Mouse (Mus musculus) stomach, embryonic 15.5 days (tissue): ENCODE measurements around the gene Cyp4a10. TPM values are rescaled to one million over a fixed set of nuclear protein-coding genes. Genes with fewer than 3 reads are reported as not detected.
"Not testable (repeated sequence)": the region's sequence is repeated elsewhere in the genome, so short reads cannot be mapped to it uniquely, and the experiment has no call there.

Experiments
- ATAC-seq: fragments of 200-750 bp; cut with Nextera tagmentation; 2 replicates; pipeline ENCODE4 v1.8.0; 2017; ENCODE audit warnings: low read depth, moderate number of reproducible peaks, moderate TSS enrichment; ENCODE audit not compliant: insufficient read depth, low FRiP score
- H3K27ac ChIP-seq: fragments of 300-500 bp; sonication (generic); 2 replicates; pipeline ENCODE4 v1.5.1; 2015; ENCODE audit warnings: mild to moderate bottlenecking, inconsistent platforms
- H3K27me3 ChIP-seq: fragments of 300-500 bp; sonication (generic); replicated peaks from 2 replicates; pipeline ENCODE4 v1.6.1; 2015; ENCODE audit warnings: inconsistent platforms
- H3K36me3 ChIP-seq: fragments of 300-500 bp; sonication (generic); 2 replicates; pipeline ENCODE4 v1.6.1; 2015; ENCODE audit warnings: inconsistent platforms
- H3K4me1 ChIP-seq: fragments of 300-500 bp; sonication (generic); 2 replicates; pipeline ENCODE4 v1.6.1; 2015; ENCODE audit warnings: inconsistent platforms
- H3K4me2 ChIP-seq: fragments of 300-500 bp; sonication (generic); 2 replicates; pipeline ENCODE4 v1.6.1; 2015; ENCODE audit warnings: mild to moderate bottlenecking, inconsistent platforms
- H3K4me3 ChIP-seq: fragments of 300-500 bp; sonication (generic); replicated peaks from 2 replicates; pipeline ENCODE4 v1.5.1; 2015; ENCODE audit warnings: inconsistent platforms
- H3K9ac ChIP-seq: fragments of 300-500 bp; sonication (generic); 2 replicates; pipeline ENCODE4 v1.6.1; 2015; ENCODE audit warnings: inconsistent platforms
- H3K9me3 ChIP-seq: fragments of 300-500 bp; sonication (generic); 2 replicates; pipeline ENCODE4 v1.6.1; 2016; ENCODE audit warnings: inconsistent platforms
- WGBS: fragments of 180-500 bp; shearing (Covaris S2); methylation state at CpG from one replicate; pipeline ENCODE4 v1.1.7; 2015; 5-methylcytosine and 5-hydroxymethylcytosine counted together
- polyA plus RNA-seq: library from polyadenylated mRNA; unstranded; fragments of >200 nt; fragmentation: Nextera tagmentation; extraction: Ambion mirVana; gene quantifications from 2 replicates; pipeline ENCODE4 v1.2.1, GENCODE M21; 2015

Cyp4a10 gene
- 0.08 TPM in 1 of 2 replicates, not detected in the other for polyA plus RNA-seq

DNA sequence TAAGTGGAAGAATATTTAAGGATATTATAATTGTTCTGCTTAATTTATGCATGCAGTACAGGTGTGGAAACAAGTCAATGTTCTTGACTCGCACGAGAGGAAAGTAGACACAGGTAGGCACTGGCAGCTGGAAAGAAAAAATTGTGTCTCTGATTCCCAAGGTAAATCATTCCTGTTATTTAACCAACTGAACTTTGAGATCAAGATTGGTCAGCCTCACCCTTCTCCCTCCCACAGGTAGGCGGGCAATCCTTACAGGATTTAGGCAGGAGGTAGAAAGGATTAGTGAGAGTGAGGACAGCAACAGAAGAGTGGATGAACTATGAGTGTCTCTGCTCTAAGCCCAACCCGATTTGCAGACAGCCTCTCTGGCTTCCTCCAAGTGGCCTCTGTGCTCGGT, at the start of gene Cyp4a10:
Gene Cyp4a10, plus strand, starts transcription at position 265 of the 400 bp plus-strand sequence.
- not testable (repeated sequence) for H3K36me3 ChIP-seq, ATAC-seq, H3K27me3 ChIP-seq, H3K9ac ChIP-seq, H3K4me1 ChIP-seq, H3K4me2 ChIP-seq, H3K27ac ChIP-seq, H3K9me3 ChIP-seq, H3K4me3 ChIP-seq
- WGBS: 77% methylated on average over 5 of the region's 5 CpGs

DNA sequence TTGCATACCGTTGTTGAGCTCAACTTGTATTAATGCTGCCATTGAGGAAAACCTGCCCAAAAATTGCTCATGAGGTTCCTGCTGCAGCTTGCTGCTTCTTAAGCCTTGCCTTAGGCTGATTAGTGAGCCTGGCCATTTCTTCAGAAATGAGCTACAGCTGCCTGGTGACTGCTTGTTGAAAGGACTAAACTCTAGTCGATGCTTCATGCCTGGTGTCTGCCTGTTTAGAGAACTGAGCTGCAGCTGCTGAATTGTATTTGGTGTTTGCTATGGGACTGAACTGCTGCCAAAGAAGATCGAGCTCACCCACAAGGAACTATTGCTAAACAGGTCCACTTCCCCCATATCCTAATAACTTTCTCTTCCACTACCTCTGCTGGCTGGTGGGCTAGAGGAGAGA, 44.5 kb upstream of the Cyp4a10 start:
- not testable (repeated sequence) for H3K27ac ChIP-seq, H3K4me2 ChIP-seq, H3K36me3 ChIP-seq, H3K9me3 ChIP-seq, H3K4me1 ChIP-seq, H3K9ac ChIP-seq, H3K4me3 ChIP-seq, ATAC-seq, H3K27me3 ChIP-seq
- WGBS: 66% methylated on average over 3 of the region's 3 CpGs

DNA sequence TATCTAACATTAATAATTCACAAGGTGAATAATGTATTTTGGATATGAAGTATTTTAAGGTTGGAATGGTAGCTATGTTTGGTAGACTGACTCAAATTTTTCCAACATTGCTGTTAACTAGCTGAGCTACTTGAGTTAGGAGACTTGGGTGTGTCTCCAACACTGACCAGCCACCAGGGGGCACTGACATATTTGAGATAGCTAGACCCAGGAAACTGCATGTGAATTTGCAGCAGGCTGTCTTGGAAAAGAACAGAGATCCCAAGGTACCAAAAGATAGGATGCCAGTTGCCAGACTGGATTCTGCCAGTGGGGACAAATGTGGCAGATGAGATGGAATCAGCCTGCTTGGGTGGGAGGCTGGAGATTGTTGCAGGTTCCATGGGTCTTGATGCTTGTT, 42.0 kb upstream of the Cyp4a10 start:
- ATAC-seq, H3K27me3 ChIP-seq, H3K9me3 ChIP-seq, H3K4me3 ChIP-seq, H3K9ac ChIP-seq, H3K36me3 ChIP-seq, H3K27ac ChIP-seq, H3K4me1 ChIP-seq, H3K4me2 ChIP-seq: not testable (repeated sequence)

DNA sequence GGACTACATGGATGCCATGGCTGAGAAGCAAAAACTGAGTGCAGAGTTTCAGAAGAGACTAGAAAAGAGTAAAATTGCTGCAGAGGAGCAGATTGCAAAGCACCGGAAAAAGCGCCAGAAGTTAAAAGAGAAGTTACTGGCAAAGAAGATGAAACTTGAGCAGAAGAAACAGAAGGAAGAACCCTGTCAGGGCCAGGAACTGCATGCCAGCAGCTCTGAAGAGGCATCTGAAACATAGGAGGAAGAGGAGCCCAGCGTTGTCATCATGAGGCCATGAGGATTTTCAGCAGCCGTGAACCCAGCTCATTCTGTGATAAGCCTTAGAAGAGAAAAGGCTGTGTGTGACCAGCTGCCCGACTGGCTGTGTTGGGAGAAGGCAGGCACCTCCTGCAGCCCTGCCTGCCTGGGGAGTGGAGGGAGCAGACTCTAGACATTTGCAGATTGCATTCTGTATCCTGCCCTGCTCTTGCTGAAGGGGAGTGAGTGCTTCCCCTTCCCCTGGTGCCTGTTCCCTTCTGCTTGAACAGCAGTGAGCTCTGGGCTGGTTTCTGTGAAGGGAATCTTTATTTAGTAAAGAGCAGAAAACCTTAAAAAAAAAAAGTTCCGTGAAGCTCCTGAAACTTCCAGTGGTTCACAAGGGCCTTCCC, 36.9 kb upstream of the Cyp4a10 start:
- H3K4me2 ChIP-seq: no peak overlapping the region
- 68% methylated on average over 6 of the region's 6 CpGs for WGBS
- no peak for ATAC-seq

DNA sequence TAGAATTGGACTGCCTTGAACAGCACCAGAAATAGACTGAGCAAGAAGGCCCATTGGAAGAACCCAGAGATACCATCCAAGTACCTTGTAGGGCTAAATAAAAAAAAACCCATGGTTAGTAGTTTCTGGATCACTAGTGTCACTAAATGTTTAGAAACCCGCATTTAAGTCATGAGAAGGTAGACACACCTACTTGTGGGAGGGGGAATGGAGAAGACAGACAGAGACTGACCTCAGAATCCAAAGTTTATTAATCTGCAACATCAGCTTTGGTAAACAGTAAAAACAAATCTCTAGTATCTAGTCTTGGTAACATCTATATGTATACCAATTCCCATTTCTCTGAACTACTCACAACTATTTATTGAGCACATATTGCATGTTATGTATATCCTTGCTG, 22.1 kb upstream of the Cyp4a10 start, which contains the start of gene Cyp4a14:
Gene Cyp4a14, minus strand, starts transcription at position 142 of the 400 bp plus-strand sequence.
- Histone ChIP-seq H3K27me3 (no peaks in the 10 kb centered on the region), H3K27ac (no peak within 1 kb of the TSS), H3K9ac (no peak within 1 kb of the TSS), H3K4me1 (no peaks in the 10 kb centered on the region), H3K4me2 (no peak within 1 kb of the TSS), H3K4me3 (no peak within 1 kb of the TSS), H3K9me3 (no peaks in the 10 kb centered on the region), H3K36me3 (no peaks in the 10 kb centered on the region)
- no peak for ATAC-seq
- 82% methylated on average over 1 of the region's 1 CpGs for WGBS

More for the DNA sequence above, 36.9 kb upstream of the Cyp4a10 start:
- Histone ChIP-seq H3K4me1 (no peaks in the 10 kb centered on the region), H3K9me3 (no peaks in the 10 kb centered on the region), H3K9ac (no peak overlapping the region), H3K36me3 (no peaks in the 10 kb centered on the region), H3K27me3 (no peaks in the 10 kb centered on the region), H3K27ac (no peak overlapping the region), H3K4me3 (no peak overlapping the region)

DNA sequence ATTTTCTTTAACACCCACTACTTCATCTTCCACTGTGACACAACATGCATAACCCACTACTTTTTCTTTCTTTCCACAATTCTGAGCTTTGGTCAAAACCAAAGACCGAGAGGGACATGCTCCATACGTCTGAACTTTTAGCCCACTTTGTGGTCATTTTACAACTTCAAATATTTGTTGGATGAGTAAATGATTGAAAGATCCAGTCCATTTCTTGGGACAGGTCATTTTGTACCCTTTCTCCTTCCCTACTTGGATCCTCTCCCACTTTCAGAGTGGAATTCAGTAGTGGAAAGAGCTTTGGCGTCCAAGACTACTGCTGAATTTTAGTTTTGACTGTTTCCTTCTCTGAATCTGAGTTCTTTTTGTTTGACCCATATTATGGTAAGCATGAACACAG, 20.6 kb upstream of the Cyp4a10 start:
- no peak for ATAC-seq
- H3K9ac ChIP-seq: no peak overlapping the region
- H3K4me2 ChIP-seq: no peak overlapping the region
- no peak overlapping the region for H3K4me3 ChIP-seq
- no peak overlapping the region for H3K27ac ChIP-seq
- no peaks in the 10 kb centered on the region for H3K4me1 ChIP-seq
- H3K36me3 ChIP-seq: no peaks in the 10 kb centered on the region
- H3K27me3 ChIP-seq: no peaks in the 10 kb centered on the region
- WGBS: 65% methylated on average over 3 of the region's 3 CpGs
- no peaks in the 10 kb centered on the region for H3K9me3 ChIP-seq

DNA sequence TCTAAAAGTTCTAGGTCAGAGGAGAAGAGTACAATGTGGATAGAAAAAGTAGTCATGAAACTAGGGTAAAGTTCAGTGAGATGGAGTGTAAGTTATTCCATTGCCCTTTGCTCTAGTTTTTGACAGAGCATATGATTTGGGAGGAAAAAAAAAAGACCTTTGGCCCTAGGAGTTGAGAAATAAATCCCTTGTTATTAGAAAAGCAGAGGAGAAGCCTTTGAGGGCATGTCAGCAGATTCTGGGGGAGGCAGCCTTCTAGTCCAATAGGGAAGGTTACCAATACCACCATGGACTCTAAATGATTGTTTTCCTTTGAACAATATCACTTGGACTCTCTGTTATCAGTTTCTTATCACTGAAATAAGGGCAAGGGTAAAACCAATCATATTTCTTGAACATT, 4.1 kb upstream of the Cyp4a10 start:
- not testable (repeated sequence) for ATAC-seq, H3K4me2 ChIP-seq, H3K36me3 ChIP-seq, H3K4me1 ChIP-seq, H3K9ac ChIP-seq, H3K4me3 ChIP-seq, H3K27me3 ChIP-seq, H3K27ac ChIP-seq, H3K9me3 ChIP-seq

DNA sequence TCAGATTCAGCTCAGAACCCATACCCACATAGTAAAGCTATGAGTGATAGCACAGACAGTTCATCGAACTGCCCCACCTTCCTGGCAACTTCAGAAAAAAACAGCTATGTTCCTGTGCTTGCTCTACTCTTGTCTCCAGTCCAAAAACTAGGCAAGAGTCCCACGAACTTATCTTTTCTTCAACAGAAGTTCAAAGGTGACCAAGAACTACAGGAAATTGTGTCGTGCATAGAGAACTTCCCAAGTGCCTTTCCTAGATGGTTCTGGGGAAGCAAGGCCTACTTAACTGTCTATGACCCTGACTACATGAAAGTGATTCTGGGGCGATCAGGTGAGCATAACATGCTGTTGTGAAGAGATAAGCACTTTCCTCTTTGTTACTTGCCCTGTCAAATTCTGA, 1.4 kb downstream of the Cyp4a10 start:
- Histone ChIP-seq H3K27ac (no peak overlapping the region), H3K9ac (no peak overlapping the region), H3K4me3 (no peak overlapping the region), H3K27me3 (no peaks in the 10 kb centered on the region), H3K4me1 (no peaks in the 10 kb centered on the region), H3K9me3 (no peaks in the 10 kb centered on the region), H3K4me2 (no peak overlapping the region), H3K36me3 (no peaks in the 10 kb centered on the region)
- ATAC-seq: no peak
- 74% methylated on average over 4 of the region's 4 CpGs for WGBS

DNA sequence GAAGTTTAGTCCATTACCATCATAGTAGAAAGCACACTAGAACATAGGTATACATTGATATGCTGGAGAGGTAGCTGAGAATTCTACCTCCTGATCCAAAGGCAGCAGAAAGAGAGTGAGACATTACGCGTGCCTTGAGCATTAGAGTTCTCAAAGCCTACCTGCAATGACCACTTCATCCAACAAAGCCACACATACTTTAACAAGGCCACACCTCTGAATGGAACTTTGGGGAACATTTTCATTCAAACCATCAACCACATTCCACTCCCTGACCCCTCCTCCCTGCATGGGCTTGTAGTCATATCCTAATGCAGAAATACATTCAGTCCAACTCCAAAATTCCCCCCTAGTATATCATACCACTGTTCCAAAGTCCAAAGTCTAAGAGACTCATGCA, 3.7 kb downstream of the Cyp4a10 start:
- Histone ChIP-seq H3K36me3 (no peaks in the 10 kb centered on the region), H3K4me3 (no peak overlapping the region), H3K27ac (no peak overlapping the region), H3K4me2 (no peak overlapping the region), H3K9ac (no peak overlapping the region), H3K9me3 (no peaks in the 10 kb centered on the region), H3K4me1 (no peaks in the 10 kb centered on the region), H3K27me3 (no peaks in the 10 kb centered on the region)
- 97% methylated on average over 2 of the region's 2 CpGs for WGBS
- ATAC-seq: no peak

DNA sequence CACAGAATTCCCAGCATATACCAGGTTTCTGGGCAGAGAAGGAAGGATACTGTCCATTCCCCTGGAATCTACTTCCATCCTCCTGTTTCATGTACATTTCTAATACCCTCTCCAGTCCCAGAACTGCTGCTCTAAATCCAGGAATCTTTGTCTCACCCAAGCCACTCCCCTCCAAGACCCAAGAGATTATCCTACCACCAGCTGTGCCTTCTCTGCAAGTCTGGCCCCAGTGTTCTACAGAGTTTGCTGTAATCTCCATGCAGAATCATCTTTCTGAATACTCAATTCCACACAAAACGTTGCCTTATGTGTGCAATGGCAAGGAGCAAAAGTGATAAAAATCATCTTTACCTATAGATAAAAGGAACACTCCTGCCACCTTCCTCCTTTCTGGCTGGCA, 27.0 kb downstream of the Cyp4a10 start:
- Histone ChIP-seq H3K27me3 (no peaks in the 10 kb centered on the region), H3K4me3 (no peak overlapping the region)
- 40% methylated on average over 1 of the region's 1 CpGs for WGBS

DNA sequence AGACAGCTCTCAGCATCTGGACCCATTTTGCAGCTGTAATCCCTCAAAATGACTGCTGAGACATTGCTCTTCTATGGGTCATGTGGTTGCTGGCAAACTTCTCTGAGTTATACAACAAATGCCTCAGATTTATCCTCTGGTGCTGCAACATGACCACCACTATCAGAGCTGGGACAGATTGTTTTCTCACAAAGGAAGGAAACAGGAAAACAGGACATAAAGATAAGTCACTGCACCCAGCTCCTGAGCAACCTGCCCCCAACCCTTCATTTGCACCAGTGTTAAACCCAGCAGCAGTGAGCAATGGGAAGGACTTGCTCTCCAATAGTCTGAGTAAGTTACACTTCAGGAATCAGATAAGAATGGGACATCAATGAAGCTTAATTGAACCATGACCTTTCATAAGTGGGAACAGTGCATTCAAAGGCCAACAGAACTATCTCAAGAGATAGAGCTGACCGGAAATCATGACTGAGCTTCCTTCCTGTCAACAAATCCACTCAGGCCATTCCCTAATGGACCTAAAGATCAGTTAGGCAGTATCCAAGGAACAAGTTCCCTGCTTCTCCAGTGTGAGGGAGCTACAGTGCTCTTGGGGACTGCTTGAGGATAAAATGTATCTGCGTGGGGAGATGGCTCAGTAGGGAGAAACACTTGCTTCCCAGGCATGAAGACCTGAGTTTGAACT, 28.2 kb downstream of the Cyp4a10 start:
- no peak overlapping the region for H3K27ac ChIP-seq
- WGBS: 58% methylated on average over 2 of the region's 2 CpGs
- no peak overlapping the region for H3K4me2 ChIP-seq
- no peak overlapping the region for H3K9ac ChIP-seq
- H3K27me3 ChIP-seq: no peaks in the 10 kb centered on the region
- H3K4me3 ChIP-seq: no peak overlapping the region
- H3K4me1 ChIP-seq: no peaks in the 10 kb centered on the region
- no peaks in the 10 kb centered on the region for H3K9me3 ChIP-seq
- no peaks in the 10 kb centered on the region for H3K36me3 ChIP-seq
- no peak for ATAC-seq

More for the DNA sequence above, 27.0 kb downstream of the Cyp4a10 start:
- Histone ChIP-seq H3K9me3 (no peaks in the 10 kb centered on the region), H3K4me2 (no peak overlapping the region), H3K9ac (no peak overlapping the region), H3K36me3 (no peaks in the 10 kb centered on the region), H3K4me1 (no peaks in the 10 kb centered on the region), H3K27ac (no peak overlapping the region)
- ATAC-seq: no peak

DNA sequence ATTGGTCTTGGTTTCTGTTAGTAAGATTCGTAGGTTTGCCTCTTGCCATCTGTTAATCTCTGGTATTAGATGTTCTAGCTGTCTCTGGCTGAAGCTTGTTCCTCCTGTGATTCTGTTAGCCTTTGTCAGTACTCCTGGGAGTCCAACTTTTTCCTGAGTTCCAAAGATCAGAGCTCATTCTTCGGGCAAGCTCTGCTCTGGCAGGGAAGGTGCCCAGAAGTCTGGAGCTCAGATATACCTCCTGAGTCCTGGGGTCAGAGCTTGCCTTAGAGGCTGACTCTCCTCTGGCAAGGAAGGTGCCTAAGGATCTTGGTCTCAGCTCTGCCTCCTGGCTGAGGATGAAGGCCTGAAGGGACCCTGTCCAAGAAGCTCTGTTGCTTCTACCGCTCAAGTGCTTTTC, 34.7 kb downstream of the Cyp4a10 start:
- Histone ChIP-seq H3K36me3 (no peaks in the 10 kb centered on the region), H3K4me1 (no peaks in the 10 kb centered on the region), H3K4me2 (no peak overlapping the region), H3K27me3 (no peaks in the 10 kb centered on the region), H3K9me3 (no peaks in the 10 kb centered on the region), H3K4me3 (no peak overlapping the region), H3K27ac (no peak overlapping the region), H3K9ac (no peak overlapping the region)
- ATAC-seq: no peak
- 90% methylated on average over 3 of the region's 3 CpGs for WGBS
